Mouse (Mus musculus) cerebellum, adult (tissue): ENCODE data around the gene Cd300lg.

Experiments
- ATAC-seq: cut with Nextera tagmentation; 2 replicates; pipeline ENCODE4 v1.9.2; 2017; ENCODE audit warnings: mild to moderate bottlenecking, moderate library complexity, mixed read lengths; ENCODE audit not compliant: insufficient number of reproducible peaks, low FRiP score, low TSS enrichment

The Cd300lg gene

DNA sequence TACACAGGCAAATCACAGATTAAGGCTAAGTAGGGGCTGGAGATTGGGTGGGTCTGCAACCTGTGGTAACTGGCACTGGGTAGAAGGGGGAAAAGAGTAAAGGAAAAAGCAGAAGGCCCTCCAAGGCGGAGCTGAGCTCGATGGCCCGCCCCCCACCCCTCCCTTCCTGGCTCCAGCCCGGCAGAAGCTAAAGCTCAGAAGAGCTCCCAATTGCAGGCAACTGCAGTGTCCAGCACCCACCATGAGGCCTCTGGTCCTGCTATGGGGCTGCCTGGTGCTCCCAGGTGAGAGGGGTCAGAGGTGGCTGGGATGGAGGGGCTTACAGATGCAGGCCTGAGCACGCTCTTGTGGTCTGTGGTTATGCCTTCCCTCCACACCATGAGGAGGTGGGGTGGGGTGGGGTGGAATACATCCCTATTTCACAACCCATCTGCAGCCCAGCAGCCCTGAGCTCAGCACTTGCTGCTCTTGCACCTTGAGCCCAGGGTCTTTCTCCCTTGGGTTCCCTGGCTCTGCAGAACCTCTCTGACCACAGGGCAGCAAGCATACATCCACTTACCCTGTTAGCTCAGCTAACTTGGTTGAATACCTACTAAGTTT lies at the start of gene Cd300lg:
Gene Cd300lg (plus strand): TSS at position 160 of the 600 bp plus-strand sequence.
- no peak for ATAC-seq

DNA sequence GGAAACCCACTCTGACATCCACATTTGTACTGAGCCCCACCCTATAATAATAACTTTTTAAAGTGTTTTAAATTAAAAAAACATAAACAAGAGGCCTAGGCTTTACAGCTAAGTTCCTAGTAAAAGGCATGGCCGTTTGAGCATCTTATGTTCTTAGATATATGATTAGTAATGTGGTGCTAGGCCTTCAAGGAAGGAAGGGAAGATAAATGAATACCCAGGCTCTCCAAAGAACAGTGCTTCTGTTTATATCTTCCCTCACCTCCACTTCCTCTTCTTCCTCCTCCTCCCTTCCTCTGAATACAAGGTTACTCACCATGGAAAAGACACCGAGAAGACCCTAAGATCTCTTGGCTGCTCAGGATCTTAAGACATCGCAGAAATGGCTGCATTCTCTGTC lies 49.5 kb upstream of the Cd300lg start:
- ATAC-seq, result no peak

DNA sequence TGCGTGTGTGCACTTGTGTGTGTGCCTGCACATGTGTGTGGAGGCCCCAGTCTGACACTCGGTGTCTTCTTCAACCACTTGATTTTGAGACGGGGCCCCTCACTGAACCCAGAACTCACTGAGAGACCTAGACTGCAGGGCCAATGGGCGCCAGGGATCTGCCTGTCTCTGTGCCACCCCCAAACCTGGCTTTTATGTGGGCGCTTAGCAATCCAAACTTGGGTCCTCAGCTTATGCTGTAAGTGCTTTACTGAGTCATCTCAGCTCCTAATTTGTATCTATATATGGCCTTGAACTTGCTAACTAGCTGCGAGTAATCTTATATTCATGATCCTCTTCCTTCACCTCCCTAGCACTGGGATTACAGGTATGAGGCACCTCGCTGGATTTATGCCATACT lies 48.9 kb upstream of the Cd300lg start:
- ATAC-seq, result no peak

DNA sequence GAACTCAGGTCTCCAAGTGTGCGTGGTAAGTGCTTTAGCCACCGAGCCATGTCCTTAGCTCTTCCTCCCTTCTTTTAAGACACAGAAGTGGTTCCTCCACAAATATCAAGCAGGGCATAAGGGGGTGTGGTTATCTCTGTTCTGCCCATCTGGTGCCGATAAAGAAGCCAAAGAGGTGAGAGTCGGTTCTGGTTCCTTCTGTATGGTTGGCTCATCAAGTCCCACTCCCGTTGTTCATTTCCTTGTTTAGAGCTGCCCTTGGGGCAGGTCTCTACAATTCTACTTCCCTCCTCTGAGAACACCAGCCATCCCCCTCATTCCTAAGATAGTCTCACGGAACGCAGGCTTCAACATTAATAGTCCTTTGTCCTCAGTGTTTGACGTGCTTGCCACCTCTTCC lies 47.2 kb upstream of the Cd300lg start:
- no peak for ATAC-seq

DNA sequence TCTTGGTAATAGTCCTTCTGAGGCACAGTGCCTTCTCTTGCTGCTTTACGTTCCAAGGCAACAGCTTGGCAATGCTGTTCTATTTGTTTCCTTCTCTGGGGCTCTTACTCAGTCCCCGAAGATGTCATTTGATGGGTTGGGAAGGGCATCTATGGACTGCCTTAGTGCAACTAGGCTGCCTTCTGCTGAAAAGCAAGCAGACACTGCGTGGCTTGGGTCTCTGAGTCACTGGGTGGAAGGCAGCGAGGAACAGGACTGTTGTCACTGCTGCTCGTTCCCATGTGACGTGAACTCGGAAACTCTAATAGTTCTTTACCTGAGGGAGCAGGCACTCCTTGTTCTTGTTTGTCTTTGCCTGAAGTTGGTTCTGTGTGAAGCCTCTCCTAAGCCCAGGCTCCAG lies 45.4 kb upstream of the Cd300lg start:
- ATAC-seq, result no peak

DNA sequence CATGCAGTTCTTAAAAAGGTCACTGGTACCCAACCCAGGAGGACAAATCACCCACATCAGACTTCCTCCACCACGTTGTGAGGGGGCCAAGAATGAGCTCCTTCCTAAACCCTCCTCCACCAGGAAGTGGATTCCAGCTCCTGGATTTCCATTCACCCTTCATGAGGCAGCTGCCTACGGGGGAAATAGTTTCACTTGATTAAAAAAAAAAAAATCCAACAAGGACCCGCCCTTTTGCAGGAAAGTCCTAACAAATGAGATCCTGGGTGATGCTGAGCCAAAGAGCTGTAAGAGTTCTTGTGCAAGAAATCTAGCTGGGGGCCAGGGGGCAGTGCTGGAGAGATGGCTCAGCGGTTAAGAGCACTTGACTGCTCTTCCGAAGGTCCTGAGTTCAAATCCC lies 43.1 kb upstream of the Cd300lg start:
- ATAC-seq, result no peak

DNA sequence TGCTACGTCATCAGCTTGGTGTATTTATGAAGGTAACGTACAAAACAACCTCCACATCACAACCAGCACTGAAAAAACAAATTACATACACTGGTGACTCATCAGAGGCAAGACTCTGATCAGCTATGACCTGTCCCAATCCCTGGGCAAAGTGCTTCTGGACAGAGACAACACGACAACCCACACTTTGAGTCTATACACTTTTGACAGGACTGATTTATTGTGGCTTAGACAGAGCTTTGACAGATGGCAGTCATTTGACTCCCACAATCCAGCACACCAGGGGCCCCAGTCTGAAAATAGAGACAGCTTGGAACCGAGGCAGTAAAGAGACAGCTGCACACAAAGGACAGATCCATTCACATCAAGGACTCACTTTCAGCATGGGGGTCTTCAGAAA lies 41.8 kb upstream of the Cd300lg start:
- no peak for ATAC-seq

DNA sequence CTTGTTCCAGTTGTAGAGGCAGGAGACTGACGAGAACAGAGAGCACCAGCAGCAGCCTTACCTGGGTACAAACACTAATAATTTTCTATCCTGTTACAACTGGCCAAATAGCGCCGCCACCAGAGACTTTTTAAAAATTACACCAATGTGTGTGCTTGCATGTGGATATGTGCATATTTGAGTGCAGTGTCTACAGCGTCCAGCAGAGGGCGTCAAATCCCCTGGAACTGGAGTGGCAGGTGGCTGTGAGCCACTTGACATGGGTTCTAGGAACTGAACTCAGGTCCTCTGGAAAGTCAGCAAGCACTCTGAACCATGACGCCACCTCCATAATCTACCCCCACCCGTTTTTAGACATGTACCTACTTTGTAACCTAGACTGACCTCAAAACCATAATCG lies 37.1 kb upstream of the Cd300lg start:
- no peak for ATAC-seq

DNA sequence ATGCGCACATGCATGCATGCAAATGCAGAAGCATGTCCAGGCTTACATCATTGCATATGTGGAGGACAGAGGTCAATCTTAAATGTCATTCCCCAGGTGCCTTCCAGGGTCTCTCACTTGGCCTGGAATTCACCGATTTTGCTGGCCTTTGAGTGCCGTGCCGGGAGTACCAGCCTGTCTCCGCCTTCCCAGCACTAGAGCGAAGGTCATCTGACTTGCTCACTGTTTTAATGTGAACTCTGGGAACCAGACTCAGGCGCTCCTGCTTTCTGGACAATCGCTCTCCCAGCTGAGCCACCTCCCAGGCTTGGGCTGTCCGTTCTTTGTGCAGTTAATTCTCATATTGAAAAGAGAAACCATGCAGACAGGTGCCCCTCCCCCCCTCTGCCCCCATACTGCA lies 35.0 kb upstream of the Cd300lg start:
- no peak for ATAC-seq

DNA sequence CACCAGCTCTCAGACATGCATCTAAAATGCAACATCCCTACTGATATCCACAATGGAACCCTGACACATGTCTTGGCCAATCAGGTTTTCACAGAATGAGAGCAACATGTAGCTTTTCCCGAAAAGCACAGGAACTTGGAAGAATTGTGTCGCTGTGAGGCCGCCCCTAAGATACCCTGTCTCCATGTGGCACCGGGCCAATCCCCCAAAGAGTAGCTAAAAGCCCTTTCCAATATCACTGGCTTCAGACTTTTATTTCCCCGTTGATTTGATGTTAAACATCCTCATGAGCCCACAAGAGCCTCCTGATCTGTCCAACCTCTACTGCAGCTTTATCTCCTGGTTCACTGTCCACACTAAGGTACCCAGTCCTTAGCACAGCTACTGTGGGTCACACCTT lies 34.6 kb upstream of the Cd300lg start:
- no peak for ATAC-seq

DNA sequence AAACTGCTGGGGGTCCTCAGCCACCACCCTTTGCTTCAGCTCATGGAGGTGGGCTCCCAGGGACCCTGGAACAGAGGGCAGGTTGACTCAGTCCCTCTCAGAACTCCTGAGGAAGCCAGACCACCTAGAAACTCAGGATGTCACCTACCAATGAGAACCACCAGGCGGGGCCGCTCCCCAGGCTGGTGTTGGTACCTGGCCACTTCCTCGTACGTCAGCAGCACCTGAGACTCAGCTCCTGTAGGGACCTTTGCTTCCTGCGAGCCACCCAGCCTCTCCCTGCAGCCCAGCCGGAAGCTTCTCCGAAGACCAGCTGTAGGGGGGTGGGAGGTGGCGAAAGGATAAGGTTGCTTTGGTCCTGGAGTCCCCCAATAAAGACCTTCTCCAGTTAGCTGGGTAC lies 32.9 kb upstream of the Cd300lg start:
- ATAC-seq, result no peak

DNA sequence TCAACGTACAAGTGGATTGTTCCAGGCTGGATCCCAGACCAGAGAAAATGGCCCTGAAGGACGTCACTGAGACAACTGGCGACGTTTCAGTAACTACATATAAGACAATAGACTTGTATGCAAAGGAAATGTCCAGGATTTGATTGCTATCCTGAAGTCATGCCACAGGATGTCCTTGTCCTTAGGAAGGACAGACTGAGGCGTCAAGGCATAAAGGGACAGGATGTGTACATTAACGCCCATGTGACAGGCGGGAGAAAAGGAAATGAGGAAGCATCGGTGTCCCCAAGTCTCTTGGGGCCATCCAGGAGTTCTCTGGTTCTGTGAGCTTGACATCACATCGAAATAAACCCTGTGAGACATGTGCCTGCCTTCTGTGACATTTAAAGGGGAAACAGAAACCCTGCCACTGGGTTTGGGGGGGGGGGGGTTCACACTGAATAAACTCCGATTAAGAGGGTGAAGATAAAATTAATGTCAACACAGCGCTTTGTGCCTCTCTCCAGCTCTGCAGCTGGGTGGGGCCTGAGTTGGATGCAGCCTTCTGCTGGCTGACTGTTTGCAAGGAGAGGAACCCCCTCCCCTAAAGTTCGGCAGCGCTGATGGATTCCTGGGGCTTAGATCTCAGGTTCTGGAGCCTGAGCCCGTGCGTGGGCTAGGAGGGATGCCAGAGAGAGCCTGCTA lies 32.2 kb upstream of the Cd300lg start:
- ATAC-seq, result no peak

DNA sequence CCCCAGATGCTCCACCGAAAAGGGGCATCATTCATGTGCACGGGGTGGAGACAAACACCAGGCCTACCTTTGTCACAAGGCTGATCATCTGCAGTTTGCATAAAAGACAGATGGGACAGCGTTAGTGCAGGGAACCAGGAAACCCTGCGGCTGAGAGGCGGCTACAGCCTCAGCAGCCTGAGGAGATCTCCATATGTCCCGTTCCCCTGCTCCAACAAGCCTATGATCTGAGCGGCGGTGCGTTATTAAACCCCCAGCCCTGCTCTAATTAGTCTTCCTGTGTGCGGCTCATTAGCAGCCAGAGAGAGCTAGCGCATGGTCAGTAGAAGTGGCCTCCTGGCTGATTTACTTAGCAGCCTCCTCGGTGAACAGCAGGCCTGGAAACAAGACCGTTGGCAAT lies 31.2 kb upstream of the Cd300lg start:
- ATAC-seq, result peak; percentile 81; the same call in 1 of the 2 replicates

DNA sequence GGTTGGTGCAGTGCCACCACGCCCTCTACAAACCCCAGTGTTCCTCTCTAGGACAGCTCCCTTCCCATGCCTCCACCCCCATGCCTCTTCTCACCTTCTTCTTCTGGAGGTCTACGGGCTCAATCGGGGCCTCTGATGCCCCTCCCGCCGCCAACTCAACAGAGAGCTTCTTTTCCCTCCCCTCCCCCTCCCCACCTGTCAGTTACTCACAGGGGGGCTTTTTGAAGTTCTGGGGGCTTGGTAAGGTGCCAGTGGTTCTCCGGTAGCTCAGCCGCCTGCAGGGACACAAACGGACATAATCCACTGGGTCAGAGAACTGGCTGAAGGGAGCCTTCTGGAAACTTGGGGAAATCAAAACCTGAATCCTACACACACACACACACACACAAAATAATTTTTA lies 29.8 kb upstream of the Cd300lg start:
- ATAC-seq, result no peak

DNA sequence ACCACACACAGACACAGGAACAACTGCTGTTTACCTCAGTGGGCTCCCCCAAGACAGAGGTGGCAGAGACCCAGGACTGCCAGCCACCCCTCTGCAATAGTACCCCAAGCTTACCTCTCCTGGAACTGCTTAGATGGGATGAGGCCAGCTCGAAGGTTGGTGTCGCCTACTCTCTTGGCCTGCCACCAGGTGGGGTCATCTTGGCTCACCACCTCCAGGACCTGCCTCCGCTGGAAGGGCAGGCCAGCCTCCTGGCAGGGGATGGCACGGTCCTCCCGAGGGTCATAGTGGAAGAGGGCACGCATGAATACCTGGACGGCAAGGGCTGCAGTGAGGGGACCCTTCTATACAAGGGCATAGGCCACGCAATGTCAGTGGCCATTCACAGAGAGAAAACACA lies 28.1 kb upstream of the Cd300lg start:
- ATAC-seq, result no peak

DNA sequence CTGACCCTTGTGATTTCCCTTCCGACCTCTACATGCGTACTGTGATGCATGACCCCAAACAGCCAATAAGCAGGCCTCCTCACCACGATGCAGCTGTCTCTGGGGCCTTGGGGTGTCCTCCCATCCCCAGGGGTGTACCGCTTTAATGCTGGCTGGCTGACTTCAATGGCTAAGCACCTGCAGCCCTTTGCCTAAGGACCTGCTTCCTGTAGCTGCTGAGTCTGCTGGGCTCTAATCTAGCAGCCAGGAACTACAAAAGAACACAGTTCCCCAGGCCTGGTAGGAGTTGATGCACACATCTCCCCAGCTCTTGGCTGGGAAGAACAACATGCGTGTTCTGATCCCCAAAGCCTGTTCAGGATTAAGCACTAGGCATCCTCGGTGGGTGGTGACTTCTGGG lies 25.8 kb upstream of the Cd300lg start:
- ATAC-seq, result no peak

DNA sequence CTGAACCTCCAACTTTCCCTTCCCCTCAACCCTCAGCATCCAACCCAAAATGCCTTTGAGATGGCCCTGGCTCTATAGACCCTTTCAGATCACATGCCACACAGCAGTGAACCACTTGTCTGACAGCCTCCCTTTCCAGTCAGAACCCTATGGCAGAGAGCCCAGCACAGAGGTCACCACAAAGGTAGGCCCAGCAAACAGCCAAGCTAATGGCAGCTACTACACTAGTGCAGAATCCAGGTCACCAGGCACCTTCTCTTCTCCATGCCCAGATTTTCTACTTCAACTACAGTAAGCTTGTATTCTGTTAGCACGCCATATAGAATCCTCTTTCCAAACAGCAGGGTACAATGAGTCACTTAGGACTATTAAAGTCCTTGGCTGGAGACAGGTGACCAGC lies 25.2 kb upstream of the Cd300lg start:
- no peak for ATAC-seq

DNA sequence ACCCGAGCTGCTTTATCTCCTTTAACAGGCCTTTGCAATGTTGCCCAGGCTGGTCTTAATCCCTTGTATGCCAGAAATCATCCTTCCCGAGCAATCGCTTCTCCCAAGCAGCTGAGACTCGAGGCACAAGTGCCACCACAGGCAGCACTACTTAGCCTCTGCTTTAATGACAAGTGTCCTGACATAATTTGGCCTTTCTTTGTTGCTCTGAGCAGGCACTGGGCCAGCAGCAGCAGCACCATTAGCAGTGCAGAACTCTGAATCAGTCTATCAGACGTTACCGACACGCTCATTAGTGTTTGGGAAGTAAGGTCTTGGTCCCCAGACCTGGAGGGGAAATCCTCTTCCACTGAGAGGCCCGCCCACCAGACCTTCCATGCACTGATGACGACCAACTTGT lies 21.6 kb upstream of the Cd300lg start:
- ATAC-seq, result no peak

DNA sequence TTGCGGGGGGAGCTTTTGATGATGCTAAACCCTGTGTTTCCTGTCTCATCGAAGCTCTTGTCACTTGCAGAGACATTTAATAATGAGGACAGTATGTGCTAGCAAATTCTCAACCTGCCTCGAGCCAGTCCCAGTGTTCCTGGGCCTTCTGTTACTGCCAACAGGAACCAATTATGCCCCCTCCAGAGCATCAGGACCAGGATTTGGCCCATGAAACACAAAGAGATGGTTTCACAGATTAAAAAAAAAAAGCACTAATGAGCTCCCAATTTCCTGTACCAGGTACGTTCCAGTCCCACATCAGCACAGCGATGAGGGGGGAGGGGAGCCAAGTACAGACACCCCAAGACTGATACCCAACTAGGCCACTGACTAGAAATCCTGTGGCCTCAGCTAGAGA lies 20.1 kb upstream of the Cd300lg start:
- ATAC-seq, result no peak

DNA sequence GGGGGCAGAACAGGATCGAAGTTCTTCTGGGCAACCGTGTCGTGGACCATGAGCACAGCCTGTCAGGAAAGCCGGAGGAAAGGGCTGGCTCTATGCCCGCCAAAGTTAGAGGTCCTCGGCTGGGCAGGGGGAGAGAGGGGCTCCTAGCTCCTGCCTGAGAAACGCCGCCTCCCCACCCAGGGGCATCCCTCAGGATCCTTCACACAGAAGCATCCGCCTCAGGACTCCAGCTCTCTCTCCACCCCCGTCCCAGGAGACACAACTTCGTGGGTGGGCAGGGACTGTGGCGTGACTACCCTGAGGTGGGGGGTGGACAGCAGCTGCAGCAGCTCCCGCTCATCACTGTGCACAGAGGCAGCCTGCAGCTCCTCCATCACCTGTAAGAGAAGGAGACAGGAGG lies 17.9 kb upstream of the Cd300lg start:
- ATAC-seq, result no peak

DNA sequence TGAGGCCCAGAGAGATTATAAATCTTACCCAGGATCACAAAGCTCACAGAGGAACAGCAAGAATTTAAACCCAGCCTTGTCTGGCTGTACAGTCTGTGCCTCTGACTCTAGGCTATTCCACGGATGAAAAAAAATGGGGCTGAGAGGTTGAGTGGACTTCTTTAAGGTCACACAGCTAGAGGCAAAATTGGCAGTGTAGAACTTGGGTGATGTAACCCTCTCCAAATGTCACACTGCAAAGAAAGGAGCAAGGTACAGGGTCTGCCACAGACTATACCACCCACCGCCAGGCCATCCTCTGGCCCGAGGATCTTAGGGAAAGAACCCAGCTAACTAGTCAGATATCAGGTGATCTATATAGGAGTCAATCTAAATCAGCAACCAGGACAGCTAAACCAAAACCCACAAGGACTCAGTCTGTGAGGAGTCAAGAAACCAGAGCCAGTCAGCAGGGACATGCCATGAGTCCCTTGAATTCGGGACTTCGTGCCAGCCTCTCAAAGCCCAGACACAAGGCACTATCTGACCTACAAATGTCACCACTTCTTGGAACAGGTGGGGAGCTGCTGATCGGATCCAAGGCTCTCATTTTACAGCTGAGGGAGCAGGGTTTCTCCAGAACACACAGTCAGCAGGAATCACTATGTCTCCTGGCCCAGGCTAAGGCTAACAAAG lies 17.1 kb upstream of the Cd300lg start:
- ATAC-seq, result peak; percentile 84

DNA sequence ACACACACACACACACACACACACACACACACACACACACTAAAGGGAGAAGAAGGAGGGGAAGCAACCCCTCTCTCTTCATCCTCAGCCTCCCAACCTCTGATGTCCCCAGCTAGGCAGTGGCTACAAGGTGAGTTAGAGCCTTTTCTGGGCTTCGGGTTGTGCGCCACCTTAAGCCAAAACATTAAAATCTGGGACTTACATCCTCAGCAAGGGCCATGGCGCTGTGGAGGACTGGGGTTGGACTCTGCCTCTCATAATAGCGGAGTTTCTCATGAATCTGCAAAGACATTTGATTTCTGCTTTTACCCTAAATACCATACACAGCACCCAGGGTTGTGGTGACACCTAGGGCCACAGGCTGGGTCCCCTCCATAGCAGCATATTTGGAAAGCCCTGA lies 16.4 kb upstream of the Cd300lg start:
- ATAC-seq, result no peak
